ENCODE assay signal across 10 mouse cellular contexts in the genomic region with DNA sequence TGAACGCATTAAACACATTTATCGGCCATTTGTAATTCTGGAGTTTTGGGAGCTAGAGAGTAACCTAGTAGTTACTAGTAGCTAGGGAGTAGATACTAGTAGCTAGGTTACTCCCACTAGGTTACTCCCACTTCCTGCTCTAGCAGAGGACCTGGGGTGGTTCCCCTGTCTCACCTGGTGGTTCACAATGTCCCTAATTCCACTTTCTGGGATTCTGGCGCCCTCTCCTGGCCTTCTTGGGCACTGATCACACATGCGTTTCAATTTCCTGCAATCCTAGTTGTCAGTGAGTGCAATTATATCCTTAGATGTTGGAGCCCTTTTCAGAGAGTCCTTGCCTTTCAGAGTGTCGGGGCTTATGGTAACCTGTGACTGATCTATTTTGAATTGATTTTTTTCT. TPM values are rescaled to one million over a fixed set of nuclear protein-coding genes. Genes with fewer than 3 reads are reported as not detected.
DNase-seq lines count a peak whose midpoint lies in the region; ATAC-seq and TF ChIP-seq lines count a peak whose summit lies in the region.
"Had no signal": no experiment of that assay in that cellular context is flagged by ENCODE, and none has a peak within 500 bp of the region (broad histone marks: within the 10 kb centered on the region; RNA-seq: fewer than 3 reads in every experiment).

No protein-coding gene starts in this region.

- H3K4me2 ChIP-seq in kidney, embryonic 16.5 days (replicated peaks; ENCODE audit: low read depth, low read length), result no peak overlapping the region

- 38% methylated on average over 5 of the region's 5 CpGs for WGBS in kidney, embryonic 16.5 days

- no peak overlapping the region for H3K4me3 ChIP-seq in kidney, embryonic 16.5 days (ENCODE audit: low read length)
- no peak overlapping the region for H3K4me3 ChIP-seq in ES-E14 (ENCODE audit: insufficient read depth in 1 of 2, low read depth in 1 of 2, low read length in 2 of 2, poor library complexity in 1 of 2, severe bottlenecking in 1 of 2)
- H3K4me3 ChIP-seq: erythroblast, embryonic 14.5 days; megakaryocyte, embryonic 14.5 days had no signal

- H3K36me3 ChIP-seq in kidney, embryonic 16.5 days (ENCODE audit: insufficient read depth, low read length), result no peaks in the 10 kb centered on the region
- no peaks in the 10 kb centered on the region for H3K36me3 ChIP-seq in ES-E14 (ENCODE audit: control insufficient read depth, insufficient read depth, low read length, poor library complexity, severe bottlenecking)

- H3K9ac ChIP-seq in kidney, embryonic 16.5 days (replicated peaks; ENCODE audit: low read length), result no peak overlapping the region
- H3K9ac ChIP-seq in ES-E14 (ENCODE audit: insufficient read depth, low read depth, low read length, poor library complexity, severe bottlenecking), result no peak overlapping the region

- intact Hi-C loops in left cerebral cortex, postnatal 14 days (cut with DNase I), result no loop called here

- peaks cover 19% of the 10 kb centered on the region for H3K4me1 ChIP-seq in kidney, embryonic 16.5 days (ENCODE audit: insufficient read depth, low read length)
- H3K4me1 ChIP-seq in ES-E14 (ENCODE audit: control insufficient read depth in 2 of 2, insufficient read depth in 2 of 2, low read length in 2 of 2, poor library complexity in 1 of 2), result peaks cover 0 to 2% of the 10 kb centered on the region in 2 experiments; a peak in 2 of 4 replicates

- DNase-seq in kidney, adult 11 months, result peak; percentile 9
- peak; percentile 87 for DNase-seq in ES-E14 (ENCODE audit: low read depth, low spot score)
- peak; percentile 80 for DNase-seq in brain, adult 2 months (ENCODE audit: low read depth, low spot score)
- peak; percentile 52 to 62 for DNase-seq in frontal cortex, postnatal 14 days (ENCODE audit: low spot score in 2 of 2)
- peak; percentile 72 to 76 for DNase-seq in left cerebral cortex, postnatal 14 days (ENCODE audit: low spot score in 2 of 2)
- peak; percentile 55 for DNase-seq in ovary, postnatal 14 days (ENCODE audit: low spot score)

- H3K27me3 ChIP-seq in kidney, embryonic 16.5 days (ENCODE audit: insufficient read depth, low read length), result peaks cover 55% of the 10 kb centered on the region

- no peak overlapping the region for H3K27ac ChIP-seq in kidney, embryonic 16.5 days (ENCODE audit: low read length)
- no peak overlapping the region for H3K27ac ChIP-seq in ES-E14 (ENCODE audit: insufficient read depth, low read depth, low read length, poor library complexity, severe bottlenecking)

- in situ Hi-C loops in ES-E14 (cut with MboI; ENCODE audit: low sequenced_read_pairs in 2 of 2, unreplicated experiment in 2 of 2), result no loop called here

- H3K9me3 ChIP-seq in kidney, embryonic 16.5 days (ENCODE audit: low read length), result peaks cover 17% of the 10 kb centered on the region
- H3K9me3 ChIP-seq in ES-E14 (ENCODE audit: control insufficient read depth, insufficient read depth, low read depth, low read length), result no peaks in the 10 kb centered on the region

- ATAC-seq in kidney, embryonic 16.5 days (ENCODE audit: low FRiP score, low TSS enrichment), result no peak
- no peak for ATAC-seq in activated CD4-positive, CD25-positive, alpha-beta regulatory T cell, adult 4 months

TF ChIP-seq in ES-E14, 5 proteins besides CTCF, POLR2A, EP300 and RAD21:
- TF ChIP-seq HCFC1 (IDR thresholded peaks at IDR 0.05; ENCODE audit: borderline replicate concordance, insufficient read depth, low read length) (no peak), ZC3H11A (IDR thresholded peaks at IDR 0.05; ENCODE audit: borderline replicate concordance, low read depth, low read length) (peak; percentile 90)

RNA-seq across cellular contexts. Expression of gene Trank1, which starts 2.7 kb away (rescaled TPM):
- 0.37 and 0.66 TPM in 2 replicates for polyA plus RNA-seq in kidney, embryonic 16.5 days (2015; fragmentation: Nextera tagmentation; extraction: Ambion mirVana)
- 0.76 and 0.95 TPM in 2 replicates for total RNA-seq in ES-E14 (2012; rRNA removed)
- 100 to 1,000 TPM; 222 to 227 TPM for total RNA-seq in left cerebral cortex, postnatal 14 days (2021)
- polyA plus RNA-seq in activated CD4-positive, CD25-positive, alpha-beta regulatory T cell, adult 4 months (2017; shearing (Covaris generic)), result under 1 TPM in 1 of 2 experiments, not detected in 1; 0.45 TPM
- polyA plus RNA-seq: erythroblast, embryonic 14.5 days had no signal

RNA-seq across cellular contexts. Expression of gene Epm2aip1, which starts 42.5 kb away (rescaled TPM):
- 26.5 and 29.1 TPM in 2 replicates for polyA plus RNA-seq in kidney, embryonic 16.5 days (2015; fragmentation: Nextera tagmentation; extraction: Ambion mirVana)
- 9.4 and 9.6 TPM in 2 replicates for total RNA-seq in ES-E14 (2012; rRNA removed)
- total RNA-seq in left cerebral cortex, postnatal 14 days (2021), result 10 to 100 TPM; 78.2 to 81.9 TPM
- 1 to 10 TPM; 6.6 to 9.3 TPM for polyA plus RNA-seq in activated CD4-positive, CD25-positive, alpha-beta regulatory T cell, adult 4 months (2017; shearing (Covaris generic))

RNA-seq across cellular contexts. Expression of gene Mlh1, which starts 42.6 kb away (rescaled TPM):
- polyA plus RNA-seq in kidney, embryonic 16.5 days (2015; fragmentation: Nextera tagmentation; extraction: Ambion mirVana), result 43.8 and 46.0 TPM in 2 replicates
- 27.8 and 35.0 TPM in 2 replicates for total RNA-seq in ES-E14 (2012; rRNA removed)
- 10 to 100 TPM; 16.8 to 17.9 TPM for total RNA-seq in left cerebral cortex, postnatal 14 days (2021)
- polyA plus RNA-seq in activated CD4-positive, CD25-positive, alpha-beta regulatory T cell, adult 4 months (2017; shearing (Covaris generic)), result 10 to 100 TPM; 11.7 to 12.6 TPM

Comparison
In these comparisons a context has a peak if more than half of its experiments do, and no peak if none do; other contexts are left out.
1. DNase-seq: peak in every context shown above with its lines; median percentile 87 in ES-E14; 80 in brain, adult 2 months; 74 in left cerebral cortex, postnatal 14 days; 57 in frontal cortex, postnatal 14 days; 55 in ovary, postnatal 14 days; 9 in kidney, adult 11 months.
2. RNA of gene Trank1, which starts 2.7 kb away (total RNA-seq): 222 to 227 TPM in left cerebral cortex, postnatal 14 days; 0.76 to 0.95 TPM in ES-E14; every median in the first group is over 100 times any median in the second.